Mouse (Mus musculus) kidney, adult 8-10 months (tissue): ENCODE results near the gene Tyw1.

Experiments used
- DNase-seq, 2 experiments: peaks; one replicate each; pipeline ENCODE4 v3.0.0; 2022

Tyw1 gene

DNA sequence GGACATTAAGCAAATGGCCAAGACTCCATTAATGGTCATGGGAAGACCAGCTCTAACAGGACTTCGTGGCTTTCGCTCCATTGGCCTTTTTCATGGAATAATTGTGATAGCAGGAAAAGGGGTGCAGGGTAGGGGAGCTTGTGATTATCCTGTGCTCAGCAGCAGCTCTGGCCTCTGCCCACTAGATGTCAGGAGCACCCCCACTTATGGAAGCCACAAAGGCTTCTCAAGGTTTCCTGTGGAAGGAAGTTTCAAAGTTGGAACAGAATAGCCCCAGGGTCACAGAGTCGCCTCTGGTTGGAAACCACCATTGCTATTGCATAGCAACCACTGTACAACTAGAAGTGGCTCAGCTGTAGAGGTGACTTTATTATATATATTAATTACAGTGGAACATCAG lies 65.1 kb downstream of the Tyw1 start:
- peak in 1 of 2 experiments; percentile 7 for DNase-seq

DNA sequence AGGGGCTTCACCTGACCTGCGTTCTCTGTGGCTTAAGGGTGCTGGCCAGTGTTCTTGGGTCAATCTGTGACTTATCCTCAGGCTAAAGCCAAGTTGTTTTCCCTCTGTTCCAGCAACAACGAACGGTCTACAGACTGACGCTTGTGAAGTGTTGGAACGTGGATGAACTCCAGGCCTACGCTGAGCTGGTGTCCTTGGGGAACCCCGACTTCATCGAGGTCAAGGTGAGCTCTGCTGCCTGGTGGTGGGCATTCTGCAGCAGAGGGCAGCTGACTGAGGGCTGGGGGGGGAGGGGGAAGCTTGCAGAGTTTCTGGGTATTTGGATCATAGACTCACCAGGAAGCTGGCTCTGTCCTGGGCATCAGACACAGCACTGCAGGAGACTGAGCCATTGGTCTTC lies 70.1 kb downstream of the Tyw1 start:
- no peak for DNase-seq

DNA sequence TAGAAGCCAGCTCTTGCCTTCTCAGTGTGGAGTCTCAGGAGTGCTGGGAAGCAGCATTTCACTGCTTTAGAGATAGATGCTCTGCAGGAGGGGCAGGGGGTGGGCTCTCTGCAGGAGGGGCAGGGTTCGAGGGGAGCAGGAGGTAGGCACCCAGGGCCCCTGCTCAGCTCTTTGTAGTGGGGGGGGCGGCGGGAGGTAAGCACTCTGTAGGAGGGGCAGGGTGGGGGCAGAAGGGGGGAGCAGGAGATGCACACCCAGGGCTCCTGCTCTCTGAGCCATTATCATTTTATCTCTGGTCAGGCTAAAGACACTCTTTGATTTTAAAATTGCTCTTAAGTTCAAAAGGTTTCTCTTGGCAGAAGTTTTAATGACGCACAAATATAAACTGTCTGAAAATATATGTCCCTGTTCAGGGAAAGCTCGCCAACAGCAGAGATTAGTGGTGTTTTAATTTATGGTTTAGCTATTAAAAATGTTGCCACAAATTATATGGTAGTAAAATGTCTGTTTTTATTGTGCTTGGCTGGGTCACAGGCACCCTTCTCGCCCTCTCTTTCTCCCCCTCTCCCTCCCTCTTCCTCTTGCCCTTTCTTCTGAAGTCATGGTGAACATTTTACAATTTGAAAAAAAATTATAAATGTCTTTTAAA lies 72.3 kb downstream of the Tyw1 start:
- peak in 1 of 2 experiments; percentile 38 for DNase-seq

DNA sequence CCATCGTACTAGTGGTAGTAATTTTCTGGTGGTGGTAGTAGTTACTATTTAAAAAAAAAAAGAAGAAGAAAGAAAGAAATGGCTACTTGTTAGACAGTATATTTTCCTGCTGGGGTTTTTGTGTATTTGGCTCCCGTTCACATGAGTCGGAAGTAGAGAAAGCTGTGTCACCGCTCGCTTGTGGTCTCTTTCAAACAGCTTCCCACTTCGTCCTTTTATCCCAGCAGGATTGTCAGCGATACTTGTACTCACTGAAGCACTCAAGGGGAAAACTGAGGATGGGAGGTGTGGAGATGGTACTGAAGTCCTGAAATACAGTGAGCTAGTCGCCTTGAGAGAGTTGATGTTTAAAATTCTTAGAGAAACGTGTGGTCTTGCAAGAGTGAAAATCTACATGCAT lies 72.9 kb downstream of the Tyw1 start:
- no peak for DNase-seq

DNA sequence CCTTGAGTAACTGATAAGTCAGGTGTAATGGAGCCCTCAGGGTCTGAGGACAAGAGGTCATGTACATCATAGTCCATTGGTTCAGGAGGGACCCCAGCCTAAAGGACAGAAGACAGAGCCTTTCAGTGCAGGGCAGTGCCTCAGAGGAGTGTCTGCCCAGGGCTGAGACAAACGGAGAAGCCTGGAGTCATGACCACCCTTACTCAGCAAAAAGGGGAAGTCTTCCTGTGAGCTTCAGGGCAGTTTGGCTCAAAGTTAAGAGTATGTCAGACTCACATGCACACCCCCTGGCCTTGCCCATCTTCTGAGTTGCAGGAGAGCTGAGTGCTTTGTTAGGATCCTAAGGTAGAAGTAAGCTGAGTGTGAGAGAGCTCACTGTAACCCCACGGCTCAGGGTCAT lies 74.5 kb downstream of the Tyw1 start:
- no peak for DNase-seq

DNA sequence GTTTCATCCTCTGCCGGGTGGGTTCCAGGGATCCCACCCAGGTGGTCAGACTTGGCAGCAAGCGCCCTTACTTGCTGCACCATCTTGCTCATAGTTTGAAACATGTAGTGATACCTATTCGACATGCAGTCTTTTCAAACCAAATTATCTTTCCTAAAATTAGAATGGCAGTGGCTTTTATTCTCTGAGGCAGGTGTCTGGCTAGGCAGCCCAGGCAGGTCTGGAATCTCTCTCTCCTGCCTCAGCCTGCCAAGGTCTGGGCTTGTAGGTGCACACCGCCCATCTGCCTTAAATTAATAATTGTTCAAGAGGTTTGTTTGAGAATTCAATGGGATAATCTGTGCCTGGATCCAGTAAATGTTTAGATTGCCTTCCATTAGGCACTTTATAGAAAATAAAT lies 75.4 kb downstream of the Tyw1 start:
- DNase-seq: no peak

DNA sequence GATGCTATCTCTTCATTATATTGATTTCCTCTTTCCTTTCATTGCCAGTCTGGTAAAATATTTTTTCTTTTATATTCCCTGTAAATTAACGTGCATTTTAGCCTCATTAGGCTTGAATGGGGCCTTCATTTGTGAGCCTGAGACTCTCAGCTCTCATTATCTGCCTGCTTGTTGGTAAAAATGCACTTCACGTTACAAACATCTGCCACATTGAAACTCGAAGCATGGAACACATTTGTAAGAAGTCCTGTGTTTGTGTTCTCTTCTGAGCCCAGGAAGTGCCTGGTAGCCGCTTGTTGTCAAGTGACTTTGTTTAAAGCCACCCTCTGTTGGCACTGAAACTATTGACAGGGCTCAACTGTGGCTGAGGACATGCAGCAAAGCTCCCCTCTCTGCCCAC lies 75.8 kb downstream of the Tyw1 start:
- no peak for DNase-seq

DNA sequence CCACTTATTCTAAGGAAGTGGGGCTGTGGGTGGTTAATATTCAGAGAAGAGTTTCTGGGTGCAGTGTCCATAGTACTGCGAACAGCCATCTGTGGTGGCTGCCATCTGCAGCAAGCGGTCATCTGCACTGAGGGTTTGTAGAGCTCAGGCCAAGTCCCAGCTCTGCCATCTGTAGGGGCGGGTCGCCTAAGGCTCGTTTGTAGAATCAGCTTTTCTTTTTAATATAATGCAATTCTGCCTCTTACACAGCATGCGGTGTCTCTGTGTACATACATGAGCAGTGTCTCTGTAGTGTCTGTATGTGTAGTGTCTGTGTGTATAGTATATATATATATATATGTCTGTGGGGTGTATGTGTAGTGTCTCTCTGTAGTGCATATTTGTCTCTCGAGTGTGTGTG lies 78.1 kb downstream of the Tyw1 start:
- no peak for DNase-seq

DNA sequence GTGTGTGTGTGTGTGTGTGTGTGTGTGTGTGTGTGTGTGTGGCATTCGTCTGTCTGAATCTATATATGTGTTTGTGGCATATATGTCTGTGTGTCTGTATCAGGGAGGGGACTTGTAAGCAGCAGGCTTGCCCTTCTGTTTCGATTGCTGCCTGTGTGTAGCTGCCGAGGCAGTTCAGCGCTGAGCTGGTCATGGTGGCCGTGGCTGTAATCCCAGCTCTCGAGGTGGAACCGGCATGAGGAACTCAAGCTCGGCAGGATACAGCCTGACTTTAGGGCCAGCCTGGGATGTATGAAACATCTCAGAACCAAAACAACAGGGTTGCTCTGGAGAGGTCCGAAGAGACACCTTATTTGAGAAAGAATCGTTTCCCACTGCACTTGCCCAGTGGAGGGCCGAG lies 78.6 kb downstream of the Tyw1 start:
- DNase-seq: no peak

DNA sequence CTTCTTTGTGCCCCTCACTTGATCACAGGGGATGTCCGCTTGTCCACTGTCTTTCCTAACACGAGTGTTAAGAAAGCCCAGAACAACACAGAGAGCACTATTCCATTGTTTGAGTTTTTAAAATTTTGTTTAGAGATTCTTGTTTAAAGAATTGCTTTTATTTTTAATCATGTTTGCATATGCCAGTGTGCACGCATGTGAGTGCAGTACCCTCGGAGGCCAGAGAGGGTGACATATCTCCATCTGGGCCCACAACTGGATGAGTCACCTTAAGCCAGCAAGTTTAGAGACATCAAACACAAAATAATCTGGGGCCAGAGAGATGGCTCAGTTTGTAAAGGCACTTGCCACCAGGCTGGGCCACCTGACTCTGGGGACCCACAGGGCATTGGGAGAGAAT lies 80.0 kb downstream of the Tyw1 start:
- no peak for DNase-seq

DNA sequence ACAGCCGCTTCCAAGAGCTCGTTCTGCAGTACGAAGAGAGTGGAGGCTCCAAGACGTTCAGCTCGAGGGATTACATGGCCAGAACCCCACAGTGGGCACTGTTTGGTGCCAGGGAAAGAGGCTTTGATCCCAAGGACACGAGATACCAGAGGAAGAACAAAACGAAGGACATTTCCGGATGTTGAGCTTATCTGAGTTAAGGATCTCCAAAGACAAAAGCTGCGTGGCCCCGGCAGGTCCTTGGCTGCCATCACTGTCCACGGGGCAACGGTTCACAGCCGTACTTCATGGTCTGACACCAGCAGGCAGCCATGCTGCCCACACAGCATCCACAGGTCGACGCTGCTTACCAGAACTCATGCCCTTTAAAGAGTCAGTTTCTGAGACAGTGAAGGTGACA lies 85.2 kb downstream of the Tyw1 start:
- DNase-seq: no peak

DNA sequence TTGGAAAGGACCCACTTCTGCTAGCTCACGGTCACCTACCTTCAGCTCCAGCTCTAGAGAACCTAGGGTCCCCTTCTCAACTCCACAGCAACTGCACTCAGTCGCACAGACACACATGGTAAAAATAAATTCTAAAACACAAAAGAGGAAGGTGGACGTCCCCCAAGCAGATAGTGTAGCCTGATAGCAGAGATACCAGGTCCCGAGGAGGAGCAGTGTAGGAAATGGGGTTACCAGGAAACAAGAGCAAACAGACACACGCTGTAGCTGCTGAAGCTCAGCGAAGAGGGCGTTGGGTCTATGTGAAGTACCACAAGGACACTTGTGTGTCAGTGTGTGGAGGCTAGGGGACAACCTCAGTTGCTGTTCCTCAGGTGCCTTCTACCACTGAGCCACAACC lies 89.6 kb downstream of the Tyw1 start:
- no peak for DNase-seq

DNA sequence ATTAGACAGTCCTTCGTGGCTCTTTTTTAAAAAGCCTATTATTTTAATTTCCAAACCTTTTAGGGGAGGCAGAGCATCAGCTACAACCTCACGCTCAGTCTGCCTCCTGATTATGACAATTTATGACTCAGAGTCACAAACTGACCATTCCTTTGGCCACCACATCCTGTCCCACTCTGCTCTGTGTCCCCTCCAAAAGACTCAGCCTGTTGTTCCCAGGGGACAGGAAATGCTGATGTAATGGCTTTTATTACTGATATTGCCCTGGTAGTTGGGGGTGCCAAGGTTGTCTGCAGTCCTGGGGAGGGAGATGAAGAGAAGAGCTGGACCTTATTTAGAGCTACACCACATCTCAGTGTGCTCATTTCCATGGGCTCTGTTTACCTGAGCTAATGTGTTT lies 90.5 kb downstream of the Tyw1 start:
- peak; percentile 5 to 11 for DNase-seq

DNA sequence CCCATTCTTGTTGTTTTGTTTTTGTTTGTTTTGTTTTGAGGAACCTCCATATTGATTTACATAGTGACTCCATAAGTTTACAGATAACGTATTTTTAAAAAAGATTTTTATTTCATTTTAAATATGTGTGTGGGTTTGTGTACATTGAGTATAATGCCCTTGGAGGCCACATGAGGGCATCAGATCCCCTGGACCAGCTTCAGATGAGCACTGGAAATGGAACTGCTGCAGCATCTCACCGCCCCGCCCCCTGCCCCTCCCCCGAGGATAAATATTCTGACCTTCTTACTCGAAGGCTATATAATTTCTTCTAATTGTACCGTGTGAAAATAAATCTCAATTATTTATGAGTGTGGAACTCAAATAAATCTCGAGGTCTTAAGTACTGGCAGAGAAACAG lies 99.8 kb downstream of the Tyw1 start:
- DNase-seq: no peak

DNA sequence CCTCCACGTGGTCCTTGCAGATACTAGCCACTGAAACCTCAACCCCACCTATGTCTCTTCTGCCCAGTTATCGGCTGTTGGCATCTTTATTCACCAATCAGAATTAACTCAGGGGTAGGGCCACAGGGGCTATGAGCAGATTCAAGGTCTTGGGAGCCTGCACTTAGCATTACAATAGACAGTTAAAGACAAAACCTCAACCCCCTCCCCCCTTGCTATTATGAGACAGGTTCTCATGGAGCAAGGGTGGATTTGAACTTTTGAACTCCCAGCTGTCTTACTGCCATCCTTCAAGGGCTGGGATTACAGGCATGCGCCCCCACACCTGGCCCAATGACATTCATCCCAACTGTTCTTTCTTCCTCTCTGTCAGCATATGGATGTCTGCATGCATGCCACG lies 107.7 kb downstream of the Tyw1 start:
- no peak for DNase-seq

DNA sequence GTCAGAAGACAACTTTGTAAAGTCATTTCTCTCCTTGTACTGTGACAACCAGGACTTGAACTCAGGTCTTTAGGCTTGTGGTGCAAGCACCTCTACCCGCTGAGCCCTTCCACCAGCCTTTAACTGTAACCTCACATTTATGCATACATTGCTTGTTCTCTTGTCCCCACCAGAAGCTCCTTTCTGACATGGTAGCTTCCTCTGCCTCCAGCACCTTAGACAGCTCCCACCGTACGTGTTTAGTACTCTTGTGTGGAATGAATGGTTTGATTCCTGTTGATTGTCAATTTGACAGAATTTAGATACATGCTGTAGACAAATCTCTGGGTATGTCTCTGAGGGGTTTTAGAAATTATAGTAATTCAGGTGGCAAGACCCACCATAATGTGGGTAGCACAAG lies 108.4 kb downstream of the Tyw1 start:
- no peak for DNase-seq

DNA sequence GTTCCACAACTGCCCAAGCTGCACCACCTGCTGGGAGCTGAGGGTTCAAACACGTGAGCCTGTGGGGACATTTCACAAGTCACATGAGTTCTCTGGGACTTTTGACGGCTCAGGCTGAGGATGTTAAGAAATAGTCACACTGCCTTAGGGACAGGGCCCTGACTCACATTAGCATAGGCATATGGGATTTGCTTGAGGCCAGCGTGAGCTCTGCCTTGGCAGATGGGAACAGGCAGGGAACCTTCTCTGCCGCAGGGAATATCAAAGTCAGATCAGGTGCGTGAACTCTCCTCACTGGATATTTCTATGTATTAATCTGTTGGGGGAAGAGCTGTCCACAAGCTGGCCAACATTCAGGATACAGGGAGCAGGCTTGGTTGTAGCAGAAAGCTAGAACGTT lies 112.8 kb downstream of the Tyw1 start:
- no peak for DNase-seq

DNA sequence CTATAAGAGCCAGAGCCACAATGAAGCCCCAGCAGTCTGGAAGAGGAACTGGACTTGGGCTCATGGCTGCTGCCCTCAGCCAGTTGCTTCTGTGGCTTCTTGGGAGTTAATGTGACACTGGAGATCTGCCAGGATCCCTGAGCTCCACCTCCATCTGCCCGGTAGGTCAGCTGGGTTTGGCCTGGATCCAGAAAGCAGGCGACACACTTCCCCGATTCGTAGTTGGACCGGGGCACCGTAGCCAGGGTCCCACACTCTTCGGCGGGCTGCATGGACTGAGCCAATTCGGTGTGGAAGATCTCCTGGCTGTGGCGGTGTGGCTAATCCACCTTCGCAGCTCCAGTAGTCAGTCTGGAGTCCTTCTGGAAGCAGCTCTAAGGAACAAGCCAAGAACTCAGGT lies 113.8 kb downstream of the Tyw1 start, which contains the start of gene Caln1:
TSS of gene Caln1 (plus strand) at position 219 of the 400 bp plus-strand sequence.
- DNase-seq: peak; percentile 36 to 39

DNA sequence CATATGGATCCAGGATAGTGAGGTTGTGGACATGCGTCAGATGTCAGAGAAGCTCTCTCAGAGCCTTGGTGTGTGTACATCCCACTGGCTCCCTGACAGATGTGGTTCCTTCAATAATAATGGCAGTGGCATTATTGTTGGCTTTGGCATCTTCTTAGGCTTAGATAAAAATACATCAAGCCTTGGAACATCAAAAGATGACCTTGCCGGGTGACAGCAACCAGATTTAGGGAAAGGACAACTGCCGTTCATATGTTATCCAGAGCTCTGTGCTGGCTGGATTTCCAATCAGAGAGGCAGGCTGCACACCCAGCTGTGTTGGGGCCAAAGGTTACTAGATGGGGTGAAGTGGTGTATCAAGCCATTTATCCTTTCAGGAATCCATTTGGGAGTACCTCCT lies 120.0 kb downstream of the Tyw1 start:
- no peak for DNase-seq

DNA sequence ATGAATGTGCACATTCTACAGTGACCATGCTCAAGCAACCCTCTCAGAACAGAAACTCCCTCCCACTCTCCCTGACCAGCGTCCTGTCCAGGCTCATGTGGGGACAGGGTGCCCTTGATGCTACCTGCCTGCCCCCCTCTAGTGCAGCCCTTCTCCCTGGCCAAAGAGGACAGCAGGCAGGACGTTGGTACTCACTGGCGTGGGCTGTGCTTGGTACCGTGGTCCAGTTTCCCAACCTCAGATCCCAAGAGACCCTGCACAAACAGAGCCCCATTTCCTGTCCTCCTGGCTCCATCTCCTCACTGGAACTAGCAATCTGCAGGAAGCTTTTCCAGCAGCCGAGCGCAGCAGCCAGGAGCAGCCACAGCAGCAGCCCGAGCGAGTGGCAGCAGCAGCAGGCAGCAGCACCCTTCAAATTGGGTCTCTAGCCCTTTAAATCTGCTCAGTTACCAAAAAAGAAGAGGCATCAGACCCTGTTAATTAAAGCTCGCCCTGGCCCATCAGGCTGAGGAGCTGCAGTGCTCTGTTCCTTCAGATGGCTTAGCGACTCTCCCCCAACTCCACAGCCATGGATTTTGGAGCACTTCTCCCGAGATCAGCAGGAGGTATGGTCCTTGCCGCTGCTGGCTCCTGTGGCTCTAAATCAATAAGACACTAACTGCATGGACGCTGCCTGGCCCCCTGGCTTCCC lies 128.9 kb downstream of the Tyw1 start, which contains the start of gene A330070K13Rik:
TSS of gene A330070K13Rik (minus strand) at position 410 of the 691 bp plus-strand sequence.
- no peak for DNase-seq

DNA sequence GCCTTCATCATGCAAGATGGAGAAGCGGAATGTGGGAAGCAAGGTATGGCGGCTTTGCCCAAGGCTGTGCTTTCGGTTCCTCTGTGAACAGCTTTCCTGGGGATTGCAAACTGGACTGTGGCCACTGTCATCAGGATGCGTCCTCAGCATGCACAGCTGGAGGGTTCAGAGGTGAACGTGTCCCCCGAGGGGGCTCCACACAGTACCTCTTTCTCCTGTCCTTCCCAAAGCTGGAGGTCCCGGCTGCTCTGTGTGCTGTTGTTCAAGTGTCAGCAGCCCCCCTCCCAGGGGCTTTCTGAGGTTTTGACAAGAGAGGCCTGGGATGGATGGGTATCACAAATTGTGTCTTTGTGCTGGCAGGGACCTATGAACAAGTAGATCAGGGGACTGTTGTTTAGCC lies 131.0 kb downstream of the Tyw1 start:
- DNase-seq: no peak
